Mouse (Mus musculus): ENCODE data around the gene Gpr25.

GRCm38 (mm10) chr1:136230201-136230600 is 30.5 kb downstream of the Gpr25 start:
- no peak for TF ChIP-seq MAFK (IDR thresholded peaks at IDR 0.05; ENCODE audit: insufficient replicate concordance, low read length)
- TF ChIP-seq POLR2A (IDR thresholded peaks at IDR 0.05; ENCODE audit: low read depth, low read length), result no peak
- TF ChIP-seq EP300 (IDR thresholded peaks at IDR 0.05; ENCODE audit: low read length), result no peak
- no peak for TF ChIP-seq PAX5 (IDR thresholded peaks at IDR 0.05; ENCODE audit: low read length)
- no peak for TF ChIP-seq CTCF (conservative IDR thresholded peaks at IDR 0.05 in 1 of 2, IDR thresholded peaks at IDR 0.05 in 1 of 2; ENCODE audit: low read depth in 2 of 2, low read length in 2 of 2)
- no peak for TF ChIP-seq MAZ (IDR thresholded peaks at IDR 0.05; ENCODE audit: low read depth, low read length)
- TF ChIP-seq RAD21 (IDR thresholded peaks at IDR 0.05; ENCODE audit: low read depth, low read length), result no peak
- TF ChIP-seq ZC3H11A (IDR thresholded peaks at IDR 0.05; ENCODE audit: low read depth, low read length), result no peak
- TF ChIP-seq UBTF (IDR thresholded peaks at IDR 0.05; ENCODE audit: low read depth, low read length), result no peak
- TF ChIP-seq MEF2A (IDR thresholded peaks at IDR 0.05; ENCODE audit: borderline replicate concordance, low read depth, low read length), result no peak
- TF ChIP-seq GABPA (IDR thresholded peaks at IDR 0.05; ENCODE audit: insufficient replicate concordance, low read depth, low read length), result no peak
- TF ChIP-seq TCF12 (IDR thresholded peaks at IDR 0.05; ENCODE audit: low read depth, low read length), result no peak
